Mouse (Mus musculus): ENCODE measurements at regions not wholly inside any gene's neighbourhood (a gene's known extent, or its start where the extent isn't known, plus 50 kb on each side); places are given as distances from the start of the nearest gene placed in this dataset.
A peak's percentile ranks its signal among the peaks of the same experiment; 100 is the strongest.
"Not testable (repeated sequence)": the region's sequence is repeated elsewhere in the genome, so short reads cannot be mapped to it uniquely, and the experiment has no call there.

- not testable (repeated sequence) for H3K27ac ChIP-seq (replicated peaks); H3K4me1 ChIP-seq (replicated peaks); H3K36me3 ChIP-seq (replicated peaks); H3K27me3 ChIP-seq; ATAC-seq (ENCODE audit: insufficient read depth); H3K9me3 ChIP-seq (replicated peaks); H3K9ac ChIP-seq
- peak overlapping the region; percentile 63 for H3K4me2 ChIP-seq
- peak overlapping the region; percentile 48 for H3K4me3 ChIP-seq (replicated peaks)
- 2% methylated on average over 74 of the region's 77 CpGs for WGBS (ENCODE audit: insufficient replicate concordance)
These were observed 155.2 kb upstream of the 9030624G23Rik start for GRCm38 (mm10) chr12:24252071-24252874.

Measured in liver, embryonic 15.5 days (tissue).